Mouse (Mus musculus): Measurements from ENCODE around the gene Stab2.

The Stab2 gene

GRCm38 (mm10) chr10:87007385-87008214 lies at the start of gene Stab2:
TSS of gene Stab2 (minus strand) at chr10:87008025.
- peak; percentile 61 for ATAC-seq (ENCODE audit: insufficient number of reproducible peaks, low FRiP score, low TSS enrichment)

GRCm38 (mm10) chr10:87051714-87052113 lies 43.9 kb upstream of the Stab2 start:
- no peak for ATAC-seq (ENCODE audit: insufficient number of reproducible peaks, low FRiP score, low TSS enrichment)

- ATAC-seq (ENCODE audit: insufficient number of reproducible peaks, low FRiP score, low TSS enrichment) = no peak
Measured at GRCm38 (mm10) chr10:87049179-87049578, 41.4 kb upstream of the Stab2 start.

- no peak for ATAC-seq (ENCODE audit: insufficient number of reproducible peaks, low FRiP score, low TSS enrichment)
Measured at GRCm38 (mm10) chr10:87046931-87047468, 39.2 kb upstream of the Stab2 start.

GRCm38 (mm10) chr10:87046469-87046868 lies 38.6 kb upstream of the Stab2 start:
- no peak for ATAC-seq (ENCODE audit: insufficient number of reproducible peaks, low FRiP score, low TSS enrichment)

GRCm38 (mm10) chr10:87045273-87045672 lies 37.4 kb upstream of the Stab2 start:
- ATAC-seq (ENCODE audit: insufficient number of reproducible peaks, low FRiP score, low TSS enrichment) = no peak

GRCm38 (mm10) chr10:87041265-87041664 lies 33.4 kb upstream of the Stab2 start:
- no peak for ATAC-seq (ENCODE audit: insufficient number of reproducible peaks, low FRiP score, low TSS enrichment)

- no peak for ATAC-seq (ENCODE audit: insufficient number of reproducible peaks, low FRiP score, low TSS enrichment)
Measured at GRCm38 (mm10) chr10:87039800-87040199, 32.0 kb upstream of the Stab2 start.

GRCm38 (mm10) chr10:87039340-87039739 lies 31.5 kb upstream of the Stab2 start:
- no peak for ATAC-seq (ENCODE audit: insufficient number of reproducible peaks, low FRiP score, low TSS enrichment)

GRCm38 (mm10) chr10:87037062-87037461 lies 29.2 kb upstream of the Stab2 start:
- ATAC-seq (ENCODE audit: insufficient number of reproducible peaks, low FRiP score, low TSS enrichment) = no peak

- ATAC-seq (ENCODE audit: insufficient number of reproducible peaks, low FRiP score, low TSS enrichment) = no peak
Measured at GRCm38 (mm10) chr10:87036271-87036703, 28.5 kb upstream of the Stab2 start.

GRCm38 (mm10) chr10:87035866-87036265 lies 28.0 kb upstream of the Stab2 start:
- ATAC-seq (ENCODE audit: insufficient number of reproducible peaks, low FRiP score, low TSS enrichment) = no peak

- ATAC-seq (ENCODE audit: insufficient number of reproducible peaks, low FRiP score, low TSS enrichment) = no peak
Measured at GRCm38 (mm10) chr10:87032768-87033167, 24.9 kb upstream of the Stab2 start.

- ATAC-seq (ENCODE audit: insufficient number of reproducible peaks, low FRiP score, low TSS enrichment) = peak; percentile 86
Measured at GRCm38 (mm10) chr10:87024884-87025283, 17.1 kb upstream of the Stab2 start.

- ATAC-seq (ENCODE audit: insufficient number of reproducible peaks, low FRiP score, low TSS enrichment) = 0 out of 2 replicates have a peak, but pooled peaks have one; percentile 27
Measured at GRCm38 (mm10) chr10:87020711-87021110, 12.9 kb upstream of the Stab2 start.

- no peak for ATAC-seq (ENCODE audit: insufficient number of reproducible peaks, low FRiP score, low TSS enrichment)
Measured at GRCm38 (mm10) chr10:87018876-87019275, 11.1 kb upstream of the Stab2 start.

GRCm38 (mm10) chr10:87016151-87016692 lies 8.4 kb upstream of the Stab2 start:
- ATAC-seq (ENCODE audit: insufficient number of reproducible peaks, low FRiP score, low TSS enrichment) = no peak

- no peak for ATAC-seq (ENCODE audit: insufficient number of reproducible peaks, low FRiP score, low TSS enrichment)
Measured at GRCm38 (mm10) chr10:87015403-87015802, 7.6 kb upstream of the Stab2 start.

- no peak for ATAC-seq (ENCODE audit: insufficient number of reproducible peaks, low FRiP score, low TSS enrichment)
Measured at GRCm38 (mm10) chr10:87014391-87014965, 6.7 kb upstream of the Stab2 start.

GRCm38 (mm10) chr10:87012087-87012486 lies 4.3 kb upstream of the Stab2 start:
- no peak for ATAC-seq (ENCODE audit: insufficient number of reproducible peaks, low FRiP score, low TSS enrichment)

GRCm38 (mm10) chr10:87008215-87008499 lies 332 bp upstream of the Stab2 start:
- ATAC-seq (ENCODE audit: insufficient number of reproducible peaks, low FRiP score, low TSS enrichment) = no peak

All from cerebellum, adult (tissue).